Mouse (Mus musculus) hindbrain, embryonic 12.5 days (tissue): ENCODE data around the gene Efcab5. TPM values are rescaled to one million over a fixed set of nuclear protein-coding genes. Genes with fewer than 3 reads are reported as not detected.

ENCODE experiments used
- ATAC-seq: fragments of 200-750 bp; cut with Nextera tagmentation; 2 replicates; pipeline ENCODE4 v1.8.0; 2017; ENCODE audit warnings: moderate TSS enrichment; ENCODE audit not compliant: low FRiP score
- H3K27ac ChIP-seq: fragments of 300-500 bp; sonication (generic); 2 replicates; pipeline ENCODE4 v1.5.1; 2016; ENCODE audit warnings: mild to moderate bottlenecking
- H3K27me3 ChIP-seq: fragments of 300-500 bp; sonication (generic); 2 replicates; pipeline ENCODE4 v1.6.1; 2016; ENCODE audit warnings: mild to moderate bottlenecking
- H3K36me3 ChIP-seq: fragments of 300-500 bp; sonication (generic); 2 replicates; pipeline ENCODE4 v1.6.1; 2016; ENCODE audit warnings: mild to moderate bottlenecking
- H3K4me1 ChIP-seq: fragments of 300-500 bp; sonication (generic); 2 replicates; pipeline ENCODE4 v1.6.1; 2016
- H3K4me2 ChIP-seq: fragments of 300-500 bp; sonication (generic); replicated peaks from 2 replicates; pipeline ENCODE4 v1.6.1; 2016; ENCODE audit warnings: mild to moderate bottlenecking
- H3K4me3 ChIP-seq: fragments of 300-500 bp; sonication (generic); 2 replicates; pipeline ENCODE4 v1.5.1; 2016; ENCODE audit warnings: mild to moderate bottlenecking
- H3K9ac ChIP-seq: fragments of 300-500 bp; sonication (generic); 2 replicates; pipeline ENCODE4 v1.6.1; 2016; ENCODE audit warnings: mild to moderate bottlenecking, moderate library complexity
- H3K9me3 ChIP-seq: fragments of 300-500 bp; sonication (generic); replicated peaks from 2 replicates; pipeline ENCODE4 v1.6.1; 2016; ENCODE audit warnings: mild to moderate bottlenecking
- WGBS: fragments of 180-500 bp; shearing (Covaris S2); methylation state at CpG from one replicate; pipeline ENCODE4 v1.1.7; 2016; 5-methylcytosine and 5-hydroxymethylcytosine counted together
- polyA plus RNA-seq: library from polyadenylated mRNA; unstranded; fragments of >200 nt; fragmentation: Nextera tagmentation; extraction: Ambion mirVana; gene quantifications from 2 replicates; pipeline ENCODE4 v1.2.1, GENCODE M21; 2016

Efcab5 gene
- polyA plus RNA-seq, 1 experiment from 2014 or later: 0.27 TPM

GRCm38 (mm10) chr11:77195360-77196109 is 6.8 kb upstream of the Efcab5 start:
- Histone ChIP-seq H3K9me3 (no peaks in the 10 kb centered on the region), H3K4me3 (no peak overlapping the region), H3K4me2 (no peak overlapping the region), H3K4me1 (0 out of 2 replicates have a peak, but pooled peaks cover 4% of the 10 kb centered on the region), H3K27ac (no peak overlapping the region), H3K9ac (no peak overlapping the region), H3K27me3 (no peaks in the 10 kb centered on the region), H3K36me3 (no peaks in the 10 kb centered on the region)
- no peak for ATAC-seq
- WGBS: 79% methylated on average over 11 of the region's 11 CpGs

- no peaks in the 10 kb centered on the region for H3K27me3 ChIP-seq
- no peaks in the 10 kb centered on the region for H3K36me3 ChIP-seq
- H3K4me2 ChIP-seq: no peak overlapping the region
- no peak overlapping the region for H3K4me3 ChIP-seq
- H3K27ac ChIP-seq: no peak overlapping the region
- H3K4me1 ChIP-seq: 0 out of 2 replicates have a peak, but pooled peaks cover 4% of the 10 kb centered on the region
- no peak for ATAC-seq
- no peaks in the 10 kb centered on the region for H3K9me3 ChIP-seq
- 79% methylated on average over 1 of the region's 1 CpGs for WGBS
- no peak overlapping the region for H3K9ac ChIP-seq
Observed at GRCm38 (mm10) chr11:77194762-77195161, 6.0 kb upstream of the Efcab5 start.

DNA sequence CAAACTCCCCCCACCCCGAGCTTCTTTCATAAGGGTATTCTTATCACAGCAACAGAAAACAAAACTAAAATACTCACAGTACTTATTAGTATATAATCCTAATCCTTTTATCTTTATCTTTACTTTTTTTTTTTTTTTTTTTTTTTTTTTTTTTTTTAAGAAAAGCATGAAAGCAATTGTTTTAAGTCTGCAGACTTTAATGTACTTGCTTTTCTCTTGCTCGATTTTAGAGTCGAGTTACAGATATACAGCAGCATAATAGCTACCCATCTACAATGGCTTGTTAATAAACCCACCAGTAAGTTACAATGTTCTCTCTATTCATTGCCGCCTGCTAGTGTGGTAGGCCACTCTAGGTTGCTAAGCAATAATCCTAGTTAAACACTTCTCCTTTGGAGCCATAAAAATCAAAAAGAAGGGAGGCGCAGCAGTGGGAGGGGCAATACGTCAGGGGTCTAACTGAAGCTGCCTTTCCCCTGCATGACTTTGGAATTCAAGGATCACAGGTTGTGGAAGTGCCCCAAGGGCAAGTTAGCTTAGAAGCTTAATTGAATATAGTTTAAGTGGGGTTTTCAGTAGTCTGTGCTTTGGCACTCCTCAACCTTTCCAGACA is 5.3 kb upstream of the Efcab5 start:
- no peak overlapping the region for H3K27ac ChIP-seq
- H3K4me3 ChIP-seq: no peak overlapping the region
- WGBS: 43% methylated on average over 6 of the region's 6 CpGs
- H3K36me3 ChIP-seq: no peaks in the 10 kb centered on the region
- H3K4me1 ChIP-seq: 0 out of 2 replicates have a peak, but pooled peaks cover 4% of the 10 kb centered on the region
- H3K27me3 ChIP-seq: no peaks in the 10 kb centered on the region
- no peak overlapping the region for H3K4me2 ChIP-seq
- no peak overlapping the region for H3K9ac ChIP-seq
- no peaks in the 10 kb centered on the region for H3K9me3 ChIP-seq
- no peak for ATAC-seq

- 65% methylated on average over 5 of the region's 5 CpGs for WGBS
Observed at GRCm38 (mm10) chr11:77193410-77193809, 4.6 kb upstream of the Efcab5 start.

DNA sequence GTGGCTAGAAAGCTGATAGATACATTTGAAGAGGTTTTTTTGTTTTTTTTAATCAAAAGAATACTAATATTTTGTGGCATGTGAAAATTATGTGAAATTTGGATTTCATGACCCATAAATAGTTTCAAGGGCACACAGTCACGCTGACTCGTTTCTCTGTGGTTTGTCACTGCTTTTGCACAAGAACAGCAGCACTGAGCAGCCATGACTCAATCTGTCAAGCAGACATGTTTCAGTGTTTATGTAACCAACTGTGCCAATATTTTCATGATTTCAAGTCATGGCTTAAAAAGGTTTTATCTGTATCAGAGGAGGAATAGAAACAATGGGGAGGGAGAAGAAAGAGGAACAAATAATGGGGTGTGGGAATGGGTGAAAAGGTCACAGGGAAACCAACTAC is 3.8 kb downstream of the Efcab5 start:
- 67% methylated on average over 2 of the region's 2 CpGs for WGBS
- Histone ChIP-seq H3K4me1 (no peaks in the 10 kb centered on the region), H3K4me2 (no peak overlapping the region), H3K36me3 (no peaks in the 10 kb centered on the region), H3K4me3 (no peak overlapping the region), H3K9ac (no peak overlapping the region), H3K27ac (no peak overlapping the region), H3K27me3 (no peaks in the 10 kb centered on the region), H3K9me3 (no peaks in the 10 kb centered on the region)
- ATAC-seq: no peak

More at GRCm38 (mm10) chr11:77193410-77193809, 4.6 kb upstream of the Efcab5 start:
- H3K9me3 ChIP-seq: no peaks in the 10 kb centered on the region
- ATAC-seq: no peak
- no peak overlapping the region for H3K27ac ChIP-seq
- H3K4me1 ChIP-seq: 0 out of 2 replicates have a peak, but pooled peaks cover 4% of the 10 kb centered on the region
- no peak overlapping the region for H3K4me2 ChIP-seq
- no peak overlapping the region for H3K4me3 ChIP-seq
- H3K36me3 ChIP-seq: no peaks in the 10 kb centered on the region
- H3K27me3 ChIP-seq: no peaks in the 10 kb centered on the region
- no peak overlapping the region for H3K9ac ChIP-seq

GRCm38 (mm10) chr11:77182616-77183015 is 6.2 kb downstream of the Efcab5 start:
- no peak overlapping the region for H3K27ac ChIP-seq
- H3K4me2 ChIP-seq: no peak overlapping the region
- no peak overlapping the region for H3K4me3 ChIP-seq
- ATAC-seq: no peak
- H3K9me3 ChIP-seq: no peaks in the 10 kb centered on the region
- H3K36me3 ChIP-seq: no peaks in the 10 kb centered on the region
- WGBS: 67% methylated on average over 2 of the region's 2 CpGs
- H3K27me3 ChIP-seq: no peaks in the 10 kb centered on the region
- no peaks in the 10 kb centered on the region for H3K4me1 ChIP-seq
- no peak overlapping the region for H3K9ac ChIP-seq

DNA sequence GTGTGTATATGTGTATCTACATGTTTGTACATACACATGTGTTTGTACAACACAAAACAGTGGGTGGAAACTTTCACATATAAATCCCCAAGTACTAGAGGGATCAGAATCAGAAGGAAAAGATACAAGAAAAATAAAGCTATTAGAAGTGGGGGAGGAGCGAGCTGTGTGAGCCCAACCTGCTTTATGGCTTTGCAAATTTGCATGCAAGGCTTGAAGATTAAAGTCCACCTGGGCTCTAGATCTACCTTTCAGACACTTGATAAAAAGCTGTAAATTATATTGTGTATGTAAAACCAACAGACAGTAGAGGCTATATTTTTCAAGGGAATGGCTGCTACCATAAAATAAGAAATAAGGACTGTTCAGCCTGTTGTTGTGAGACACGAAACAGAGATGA is 6.7 kb downstream of the Efcab5 start:
- ATAC-seq: no peak

GRCm38 (mm10) chr11:77181528-77181927 is 7.2 kb downstream of the Efcab5 start:
- ATAC-seq: no peak
- 81% methylated on average over 5 of the region's 5 CpGs for WGBS
- H3K9ac ChIP-seq: no peak overlapping the region
- H3K36me3 ChIP-seq: no peaks in the 10 kb centered on the region
- no peaks in the 10 kb centered on the region for H3K27me3 ChIP-seq
- H3K27ac ChIP-seq: no peak overlapping the region
- no peak overlapping the region for H3K4me3 ChIP-seq
- H3K4me2 ChIP-seq: no peak overlapping the region
- no peaks in the 10 kb centered on the region for H3K4me1 ChIP-seq
- no peaks in the 10 kb centered on the region for H3K9me3 ChIP-seq

More for the DNA sequence above, 6.7 kb downstream of the Efcab5 start:
- H3K27ac ChIP-seq: no peak overlapping the region
- no peak overlapping the region for H3K4me2 ChIP-seq
- 82% methylated on average over 2 of the region's 2 CpGs for WGBS
- H3K4me3 ChIP-seq: no peak overlapping the region
- no peaks in the 10 kb centered on the region for H3K36me3 ChIP-seq
- H3K9me3 ChIP-seq: no peaks in the 10 kb centered on the region
- H3K9ac ChIP-seq: no peak overlapping the region
- H3K4me1 ChIP-seq: no peaks in the 10 kb centered on the region
- H3K27me3 ChIP-seq: no peaks in the 10 kb centered on the region

GRCm38 (mm10) chr11:77180886-77181285 is 7.9 kb downstream of the Efcab5 start:
- no peaks in the 10 kb centered on the region for H3K27me3 ChIP-seq
- no peak overlapping the region for H3K4me2 ChIP-seq
- ATAC-seq: no peak

DNA sequence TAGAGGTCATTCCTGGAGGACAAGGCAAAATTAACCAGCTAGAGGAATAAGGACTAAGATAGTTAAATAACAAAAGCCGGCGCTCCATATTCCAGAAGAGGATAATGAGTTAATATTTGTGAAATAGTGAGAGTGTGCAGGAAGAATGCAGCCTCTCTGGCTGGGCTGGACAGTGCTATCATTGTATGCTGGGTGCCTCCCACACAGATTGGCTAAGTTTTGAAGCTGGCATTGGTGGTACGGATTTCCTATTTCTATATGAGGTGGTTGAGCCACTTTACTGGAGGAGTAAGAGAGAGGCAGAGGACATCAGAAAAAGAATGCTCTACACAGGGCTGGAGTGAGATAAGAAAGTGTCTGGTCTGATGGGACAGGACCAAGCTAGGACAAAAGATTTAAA is 9.0 kb downstream of the Efcab5 start:
- Histone ChIP-seq H3K27ac (no peak overlapping the region), H3K4me1 (no peaks in the 10 kb centered on the region), H3K4me3 (no peak overlapping the region), H3K9me3 (no peaks in the 10 kb centered on the region), H3K4me2 (no peak overlapping the region), H3K9ac (no peak overlapping the region), H3K36me3 (no peaks in the 10 kb centered on the region), H3K27me3 (no peaks in the 10 kb centered on the region)
- WGBS: 89% methylated on average over 3 of the region's 3 CpGs
- ATAC-seq: no peak

More at GRCm38 (mm10) chr11:77180886-77181285, 7.9 kb downstream of the Efcab5 start:
- Histone ChIP-seq H3K27ac (no peak overlapping the region), H3K4me3 (no peak overlapping the region), H3K9me3 (no peaks in the 10 kb centered on the region), H3K36me3 (no peaks in the 10 kb centered on the region), H3K9ac (no peak overlapping the region), H3K4me1 (no peaks in the 10 kb centered on the region)
- 66% methylated on average over 4 of the region's 4 CpGs for WGBS

DNA sequence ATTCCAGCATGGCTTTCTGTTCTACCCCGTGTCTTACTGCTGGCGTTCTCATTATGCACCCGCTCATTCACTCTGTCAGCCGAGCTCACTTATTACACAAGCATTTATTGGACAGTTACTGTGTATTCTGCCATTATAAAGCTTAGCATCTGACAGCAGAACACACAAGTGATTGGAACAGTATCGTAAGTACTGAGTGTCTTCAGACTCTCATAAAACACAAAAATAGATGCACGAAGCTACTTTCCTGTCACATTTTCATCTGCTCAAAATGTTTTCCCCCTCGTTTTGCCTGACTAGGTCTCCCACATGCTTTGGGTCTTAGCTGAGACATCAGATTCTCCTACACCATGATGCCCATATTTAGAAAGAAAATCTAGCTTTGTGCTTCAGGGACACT is 14.2 kb downstream of the Efcab5 start:
- H3K27ac ChIP-seq: no peak overlapping the region
- H3K4me3 ChIP-seq: no peak overlapping the region
- ATAC-seq: no peak
- H3K4me1 ChIP-seq: peaks cover 3% of the 10 kb centered on the region; the same call in 1 of the 2 replicates
- H3K9me3 ChIP-seq: no peaks in the 10 kb centered on the region
- no peaks in the 10 kb centered on the region for H3K27me3 ChIP-seq
- 73% methylated on average over 7 of the region's 7 CpGs for WGBS
- H3K9ac ChIP-seq: no peak overlapping the region
- H3K36me3 ChIP-seq: no peaks in the 10 kb centered on the region
- no peak overlapping the region for H3K4me2 ChIP-seq

- no peaks in the 10 kb centered on the region for H3K9me3 ChIP-seq
- H3K9ac ChIP-seq: no peak overlapping the region
- H3K36me3 ChIP-seq: no peaks in the 10 kb centered on the region
- peaks cover 3% of the 10 kb centered on the region; the same call in 1 of the 2 replicates for H3K4me1 ChIP-seq
- no peak overlapping the region for H3K4me2 ChIP-seq
- no peak overlapping the region for H3K4me3 ChIP-seq
- ATAC-seq: no peak
- WGBS: 32% methylated on average over 4 of the region's 4 CpGs
- H3K27ac ChIP-seq: no peak overlapping the region
- H3K27me3 ChIP-seq: no peaks in the 10 kb centered on the region
Observed at GRCm38 (mm10) chr11:77173731-77174130, 15.0 kb downstream of the Efcab5 start.

DNA sequence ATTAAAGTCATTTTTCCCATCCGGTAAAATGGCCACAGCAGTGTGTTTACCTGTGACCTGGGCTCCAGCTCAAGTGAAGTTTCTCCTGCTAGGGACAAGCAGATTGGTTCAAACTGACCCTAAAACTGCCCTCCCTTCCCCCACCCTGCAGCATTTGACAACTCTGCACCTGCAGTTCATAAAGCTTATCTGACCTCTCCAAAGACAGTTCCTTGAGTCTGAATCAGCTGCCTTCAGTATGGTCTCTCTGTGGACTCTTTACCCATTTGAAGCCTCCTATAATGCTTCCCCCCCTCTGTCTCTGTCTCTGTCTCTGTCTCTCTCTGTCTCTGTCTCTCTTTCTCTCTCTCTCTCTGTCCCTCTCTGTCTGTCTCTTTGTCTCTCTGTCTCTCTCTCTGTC is 28.0 kb downstream of the Efcab5 start:
- H3K9me3 ChIP-seq: no peaks in the 10 kb centered on the region
- no peak overlapping the region for H3K9ac ChIP-seq
- no peaks in the 10 kb centered on the region for H3K36me3 ChIP-seq
- no peak for ATAC-seq
- H3K27ac ChIP-seq: no peak overlapping the region
- 90% methylated on average over 1 of the region's 1 CpGs for WGBS
- no peaks in the 10 kb centered on the region for H3K4me1 ChIP-seq
- no peak overlapping the region for H3K4me3 ChIP-seq
- no peaks in the 10 kb centered on the region for H3K27me3 ChIP-seq
- H3K4me2 ChIP-seq: no peak overlapping the region
